Mouse (Mus musculus) liver, postnatal 0 days (tissue): Measurements from ENCODE around the gene Flt1. TPM values are rescaled to one million over a fixed set of nuclear protein-coding genes. Genes with fewer than 3 reads are reported as not detected.

Source experiments
- ATAC-seq: fragments of 200-750 bp; cut with Nextera tagmentation; 2 replicates; pipeline ENCODE4 v1.8.0; 2017; ENCODE audit warnings: mild to moderate bottlenecking, moderate library complexity
- DNase-seq: peaks from one replicate; pipeline ENCODE4 v3.0.0-alpha.2; 2016
- H3K27ac ChIP-seq: fragments of 300-500 bp; sonication (generic); 2 replicates; pipeline ENCODE4 v1.5.1; 2014; ENCODE audit warnings: antibody characterized with exemption, moderate library complexity, mild to moderate bottlenecking, low read depth
- H3K27me3 ChIP-seq: fragments of 300-500 bp; sonication (generic); 2 replicates; pipeline ENCODE4 v1.6.1; 2014; ENCODE audit warnings: low read length, control low read depth, mixed read lengths; ENCODE audit not compliant: insufficient read depth
- H3K36me3 ChIP-seq: fragments of 300-500 bp; sonication (generic); replicated peaks from 2 replicates; pipeline ENCODE4 v1.6.1; 2014; ENCODE audit warnings: mild to moderate bottlenecking, control low read depth, low read length, moderate library complexity, mixed read lengths; ENCODE audit not compliant: insufficient read depth
- H3K4me1 ChIP-seq: fragments of 300-500 bp; sonication (generic); 2 replicates; pipeline ENCODE4 v1.6.1; 2014; ENCODE audit warnings: antibody characterized with exemption, mild to moderate bottlenecking, control low read depth; ENCODE audit not compliant: insufficient read depth
- H3K4me2 ChIP-seq: fragments of 300-500 bp; sonication (generic); 2 replicates; pipeline ENCODE4 v1.6.1; 2014; ENCODE audit warnings: low read depth, mild to moderate bottlenecking, low read length, moderate library complexity, mixed read lengths
- H3K4me3 ChIP-seq: fragments of 300-500 bp; sonication (generic); 2 replicates; pipeline ENCODE4 v1.5.1; 2014; ENCODE audit warnings: low read depth, low read length
- H3K9ac ChIP-seq: fragments of 300-500 bp; sonication (generic); replicated peaks from 2 replicates; pipeline ENCODE4 v1.6.1; 2014; ENCODE audit warnings: mild to moderate bottlenecking, moderate library complexity
- H3K9me3 ChIP-seq: fragments of 300-500 bp; sonication (generic); 2 replicates; pipeline ENCODE4 v1.6.1; 2016; ENCODE audit warnings: mild to moderate bottlenecking, control low read depth, low read length, mixed read lengths
- CTCF ChIP-seq: sonication (generic); IDR thresholded peaks from 2 replicates; pipeline ENCODE4 v1.5.1; 2016; ENCODE audit warnings: antibody characterized with exemption, low read depth
- EP300 ChIP-seq: IDR thresholded peaks from 2 replicates; pipeline ENCODE4 v1.6.1; 2016; ENCODE audit warnings: antibody characterized with exemption, low read depth, mild to moderate bottlenecking
- WGBS: fragments of 180-500 bp; shearing (Covaris S2); extraction: QIAGEN DNeasy Blood & Tissue Kit; methylation state at CpG from one replicate; pipeline ENCODE4 v1.1.7; 2014; ENCODE audit not compliant: insufficient replicate concordance; 5-methylcytosine and 5-hydroxymethylcytosine counted together
- polyA plus RNA-seq: library from polyadenylated mRNA; unstranded; fragments of >200 nt; fragmentation: Nextera tagmentation; extraction: Ambion mirVana; gene quantifications from 2 replicates; pipeline ENCODE4 v1.2.1, GENCODE M21; 2015

Gene Flt1
- polyA plus RNA-seq, 1 experiment from 2014 or later: 2.8 TPM

- H3K4me2 ChIP-seq: no peak overlapping the region
- peaks cover 2% of the 10 kb centered on the region; the same call in 1 of the 2 replicates for H3K9me3 ChIP-seq
- ATAC-seq (no peak), DNase-seq (no peak)
- no peaks in the 10 kb centered on the region for H3K36me3 ChIP-seq
- TF ChIP-seq CTCF: no peak
- no peak for TF ChIP-seq EP300
- 64% methylated on average over 4 of the region's 4 CpGs for WGBS
- H3K9ac ChIP-seq: no peak overlapping the region
- H3K4me1 ChIP-seq: no peaks in the 10 kb centered on the region
- H3K27me3 ChIP-seq: no peaks in the 10 kb centered on the region
- H3K27ac ChIP-seq: no peak overlapping the region
- no peak overlapping the region for H3K4me3 ChIP-seq
Observed at GRCm38 (mm10) chr5:147704890-147705289, 20.9 kb downstream of the Flt1 start.

- no peak overlapping the region for H3K4me3 ChIP-seq
- WGBS: 66% methylated on average over 5 of the region's 5 CpGs
Observed at GRCm38 (mm10) chr5:147702423-147702822, 23.4 kb downstream of the Flt1 start.

GRCm38 (mm10) chr5:147701024-147701423, 24.8 kb downstream of the Flt1 start:
- Histone ChIP-seq H3K36me3 (no peaks in the 10 kb centered on the region), H3K9ac (no peak overlapping the region), H3K27ac (no peak overlapping the region), H3K4me2 (no peak overlapping the region), H3K27me3 (no peaks in the 10 kb centered on the region), H3K4me3 (no peak overlapping the region), H3K9me3 (no peaks in the 10 kb centered on the region), H3K4me1 (no peaks in the 10 kb centered on the region)
- TF ChIP-seq EP300 (no peak), CTCF (no peak)
- WGBS: 59% methylated on average over 3 of the region's 3 CpGs
- ATAC-seq (no peak), DNase-seq (no peak)

More at GRCm38 (mm10) chr5:147702423-147702822, 23.4 kb downstream of the Flt1 start:
- H3K4me2 ChIP-seq: no peak overlapping the region
- no peaks in the 10 kb centered on the region for H3K9me3 ChIP-seq
- no peak for DNase-seq
- H3K9ac ChIP-seq: no peak overlapping the region
- H3K4me1 ChIP-seq: no peaks in the 10 kb centered on the region
- H3K27me3 ChIP-seq: no peaks in the 10 kb centered on the region
- no peak overlapping the region for H3K27ac ChIP-seq
- H3K36me3 ChIP-seq: no peaks in the 10 kb centered on the region
- ATAC-seq: no peak
- no peak for TF ChIP-seq EP300
- TF ChIP-seq CTCF: no peak

GRCm38 (mm10) chr5:147698044-147698443, 27.8 kb downstream of the Flt1 start:
- DNase-seq: no peak
- H3K4me3 ChIP-seq: no peak overlapping the region
- TF ChIP-seq CTCF (no peak), EP300 (no peak)
- H3K9me3 ChIP-seq: no peaks in the 10 kb centered on the region
- H3K27ac ChIP-seq: no peak overlapping the region
- H3K9ac ChIP-seq: no peak overlapping the region
- no peaks in the 10 kb centered on the region for H3K36me3 ChIP-seq
- no peaks in the 10 kb centered on the region for H3K4me1 ChIP-seq
- no peaks in the 10 kb centered on the region for H3K27me3 ChIP-seq
- 53% methylated on average over 13 of the region's 13 CpGs for WGBS
- no peak for ATAC-seq
- no peak overlapping the region for H3K4me2 ChIP-seq

- no peak for DNase-seq
- Histone ChIP-seq H3K4me3 (no peak overlapping the region), H3K36me3 (no peaks in the 10 kb centered on the region), H3K4me1 (no peaks in the 10 kb centered on the region), H3K27me3 (no peaks in the 10 kb centered on the region), H3K9me3 (no peaks in the 10 kb centered on the region), H3K4me2 (no peak overlapping the region), H3K27ac (no peak overlapping the region), H3K9ac (no peak overlapping the region)
- 50% methylated on average over 5 of the region's 5 CpGs for WGBS
- TF ChIP-seq CTCF (no peak), EP300 (no peak)
- ATAC-seq: no peak
Observed at GRCm38 (mm10) chr5:147697165-147697564, 28.6 kb downstream of the Flt1 start.

GRCm38 (mm10) chr5:147692622-147693021, 33.2 kb downstream of the Flt1 start:
- no peaks in the 10 kb centered on the region for H3K4me1 ChIP-seq
- no peak for ATAC-seq
- no peak overlapping the region for H3K27ac ChIP-seq
- no peak overlapping the region for H3K4me3 ChIP-seq
- no peak for TF ChIP-seq EP300
- H3K4me2 ChIP-seq: no peak overlapping the region
- H3K27me3 ChIP-seq: no peaks in the 10 kb centered on the region
- no peak overlapping the region for H3K9ac ChIP-seq
- no peak for DNase-seq
- 72% methylated on average over 1 of the region's 1 CpGs for WGBS
- H3K36me3 ChIP-seq: no peaks in the 10 kb centered on the region
- no peaks in the 10 kb centered on the region for H3K9me3 ChIP-seq
